Mouse (Mus musculus) E14TG2a.4 (cell line): ENCODE data around the gene Gm45140.

Experiments
- CTCF ChIP-seq: conservative IDR thresholded peaks from 2 replicates; pipeline ENCODE4 v1.5.1; 2014; ENCODE audit warnings: low read length
- NANOG ChIP-seq: IDR thresholded peaks from 2 replicates; pipeline ENCODE4 v1.6.1; 2014; ENCODE audit warnings: borderline replicate concordance, low read length, mixed read lengths

DNA sequence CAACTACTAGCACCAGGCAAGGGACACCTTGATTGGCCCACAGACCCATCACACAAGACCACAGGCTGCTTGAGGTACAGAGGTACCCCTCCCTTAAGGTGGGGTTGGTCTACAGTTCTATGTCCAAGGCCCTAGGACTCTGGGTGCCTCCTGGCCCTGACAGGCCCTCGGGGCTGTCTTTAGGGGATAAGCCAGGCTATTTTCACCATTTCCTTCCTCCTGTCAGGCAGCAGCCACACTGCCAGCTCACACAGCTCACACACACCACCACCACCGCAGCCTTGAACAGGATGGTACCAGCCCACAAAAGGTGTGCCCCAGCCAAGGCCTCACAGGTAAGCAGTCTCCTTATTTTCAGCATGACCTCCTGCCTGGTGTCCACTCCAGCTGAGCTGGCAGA, 57.8 kb downstream of the Gm45140 start, which contains the start of gene Gp9:
- TF ChIP-seq CTCF, result no peak
- TF ChIP-seq NANOG, result no peak
